In genomic region chr14:7801831-7802230, GRCm38 (mm10) we compare ENCODE assay signal across 10 mouse cellular contexts. TPM values are rescaled to one million over a fixed set of nuclear protein-coding genes. Genes with fewer than 3 reads are reported as not detected.
DNase-seq lines count a peak whose midpoint lies in the region; ATAC-seq and TF ChIP-seq lines count a peak whose summit lies in the region.
"Had no signal": no experiment of that assay in that cellular context is flagged by ENCODE, and none has a peak within 500 bp of the region (broad histone marks: within the 10 kb centered on the region; RNA-seq: fewer than 3 reads in every experiment).

No protein-coding gene starts in this region.

- H3K4me2 ChIP-seq in midbrain, embryonic 14.5 days (ENCODE audit: low read length), result no peak overlapping the region
- H3K4me2 ChIP-seq in midbrain, embryonic 15.5 days, result no peak overlapping the region
- H3K4me2 ChIP-seq: midbrain, embryonic 12.5 days had no signal

- intact Hi-C loops in gastrocnemius, adult 2 months (cut with DNase I), result no loop called here

- H3K36me3 ChIP-seq in midbrain, embryonic 14.5 days (ENCODE audit: control insufficient read depth, insufficient read depth, low read length), result no peaks in the 10 kb centered on the region
- no peaks in the 10 kb centered on the region for H3K36me3 ChIP-seq in midbrain, embryonic 15.5 days (replicated peaks)
- H3K36me3 ChIP-seq: midbrain, embryonic 12.5 days had no signal

- TF ChIP-seq CTCF in gastrocnemius, adult 2 months (IDR thresholded peaks at IDR 0.05), result peak; percentile 72
- TF ChIP-seq CTCF in bone marrow macrophage, adult 2 months (IDR thresholded peaks at IDR 0.05; ENCODE audit: low read depth, low read length), result peak; percentile 35; the same call in 1 of the 2 replicates

- no peak overlapping the region for H3K9ac ChIP-seq in midbrain, embryonic 14.5 days (replicated peaks; ENCODE audit: low read length)
- no peak overlapping the region for H3K9ac ChIP-seq in midbrain, embryonic 15.5 days
- H3K9ac ChIP-seq: midbrain, embryonic 12.5 days had no signal

- no peaks in the 10 kb centered on the region for H3K27me3 ChIP-seq in midbrain, embryonic 14.5 days (ENCODE audit: control insufficient read depth, insufficient read depth, low read length)
- no peaks in the 10 kb centered on the region for H3K27me3 ChIP-seq in midbrain, embryonic 15.5 days (replicated peaks)
- H3K27me3 ChIP-seq: midbrain, embryonic 12.5 days had no signal

- H3K9me3 ChIP-seq in midbrain, embryonic 14.5 days (ENCODE audit: control insufficient read depth, low read length), result no peaks in the 10 kb centered on the region
- H3K9me3 ChIP-seq in midbrain, embryonic 15.5 days, result no peaks in the 10 kb centered on the region

- no peak for TF ChIP-seq POLR2A in bone marrow macrophage, adult 2 months (IDR thresholded peaks at IDR 0.05; ENCODE audit: borderline replicate concordance, low read depth, low read length)

- ATAC-seq in midbrain, embryonic 14.5 days (ENCODE audit: low FRiP score, low TSS enrichment), result no peak
- no peak for ATAC-seq in midbrain, embryonic 15.5 days (replicated peaks)
- 0 out of 2 replicates have a peak, but pooled peaks have one; percentile 16 for ATAC-seq in neutrophil, adult 5-6 weeks (ENCODE audit: extremely low read depth, insufficient number of reproducible peaks, low FRiP score, poor library complexity, severe bottlenecking)

- no peaks in the 10 kb centered on the region for H3K4me1 ChIP-seq in midbrain, embryonic 14.5 days (ENCODE audit: control insufficient read depth, insufficient read depth, low read length)
- no peaks in the 10 kb centered on the region for H3K4me1 ChIP-seq in midbrain, embryonic 15.5 days
- peaks cover 10% of the 10 kb centered on the region for H3K4me1 ChIP-seq in bone marrow macrophage, adult 2 months (ENCODE audit: control insufficient read depth, insufficient read depth, low read length)
- H3K4me1 ChIP-seq: midbrain, embryonic 12.5 days had no signal

- WGBS in midbrain, embryonic 14.5 days, result 14% methylated on average over 4 of the region's 4 CpGs
- 9% methylated on average over 4 of the region's 4 CpGs for WGBS in midbrain, embryonic 15.5 days

- H3K27ac ChIP-seq in gastrocnemius, adult 2 months, result no peak overlapping the region
- no peak overlapping the region for H3K27ac ChIP-seq in midbrain, embryonic 14.5 days (replicated peaks; ENCODE audit: low read depth, low read length)
- no peak overlapping the region for H3K27ac ChIP-seq in midbrain, embryonic 15.5 days
- no peak overlapping the region for H3K27ac ChIP-seq in bone marrow macrophage, adult 2 months (ENCODE audit: insufficient read depth, low read depth, low read length)
- H3K27ac ChIP-seq: midbrain, embryonic 12.5 days had no signal

- no peak overlapping the region for H3K4me3 ChIP-seq in gastrocnemius, adult 2 months
- no peak overlapping the region for H3K4me3 ChIP-seq in midbrain, embryonic 14.5 days (replicated peaks; ENCODE audit: low read depth, low read length)
- no peak overlapping the region for H3K4me3 ChIP-seq in midbrain, embryonic 15.5 days
- H3K4me3 ChIP-seq in bone marrow macrophage, adult 2 months (ENCODE audit: insufficient read depth, low read length), result no peak overlapping the region
- H3K4me3 ChIP-seq: midbrain, embryonic 12.5 days had no signal

- peak; percentile 45 for DNase-seq in gastrocnemius, adult 2 months
- DNase-seq in gastrocnemius, adult 18-20 months (ENCODE audit: low spot score), result no peak
- peak; percentile 73 for DNase-seq in midbrain, embryonic 14.5 days
- DNase-seq in kidney, postnatal 14 days, result peak; percentile 57
- no peak for DNase-seq in c-Kit-positive CD71-positive TER-119-positive erythroid progenitor cells, embryonic 14.5 days (ENCODE audit: low spot score)

RNA-seq across cellular contexts. Expression of gene Gm26661, which starts 10.4 kb away (rescaled TPM):
- total RNA-seq in gastrocnemius, adult 2 months (2021), result not detected
- total RNA-seq in gastrocnemius, adult 18-20 months (2021), result not detected
- not detected in 2 replicates for polyA plus RNA-seq in midbrain, embryonic 14.5 days (2014; fragmentation: Nextera tagmentation; extraction: Ambion mirVana)
- not detected in 2 replicates for polyA plus RNA-seq in midbrain, embryonic 15.5 days (2015; fragmentation: Nextera tagmentation; extraction: Ambion mirVana)
- not detected in 2 replicates for polyA plus RNA-seq in bone marrow macrophage, adult 2 months (2012; ENCODE audit: insufficient read depth, insufficient read length, missing spikeins)
- total RNA-seq in neutrophil, adult 5-6 weeks (2017), result not detected in 2 replicates
- polyA plus RNA-seq: heart, embryonic 16.5 days; midbrain, embryonic 12.5 days had no signal

RNA-seq across cellular contexts. Expression of gene Flnb, which starts 15.9 kb away (rescaled TPM):
- total RNA-seq in gastrocnemius, adult 2 months (2021), result 10 to 100 TPM in 1 of 2 experiments, 1 to 10 TPM in 1; 6.0 to 11.0 TPM
- total RNA-seq in gastrocnemius, adult 18-20 months (2021), result 10 to 100 TPM in 1 of 2 experiments, 1 to 10 TPM in 1; 6.2 to 10.5 TPM
- polyA plus RNA-seq in midbrain, embryonic 14.5 days (2014; fragmentation: Nextera tagmentation; extraction: Ambion mirVana), result 3.8 and 13.6 TPM in 2 replicates
- 12.0 and 12.6 TPM in 2 replicates for polyA plus RNA-seq in midbrain, embryonic 15.5 days (2015; fragmentation: Nextera tagmentation; extraction: Ambion mirVana)
- polyA plus RNA-seq in bone marrow macrophage, adult 2 months (2012; ENCODE audit: insufficient read depth, insufficient read length, missing spikeins), result 4.8 and 6.5 TPM in 2 replicates
- 9.0 and 9.3 TPM in 2 replicates for total RNA-seq in neutrophil, adult 5-6 weeks (2017)

Comparison
In these comparisons a context has a peak if more than half of its experiments do, and no peak if none do; other contexts are left out.
1. DNase-seq: peak in gastrocnemius, adult 2 months (single experiment), midbrain, embryonic 14.5 days (single experiment) and kidney, postnatal 14 days (single experiment); none in gastrocnemius, adult 18-20 months (single experiment) and c-Kit-positive CD71-positive TER-119-positive erythroid progenitor cells, embryonic 14.5 days (single experiment).